Mouse (Mus musculus) lung, embryonic 15.5 days (tissue): ENCODE data around the gene Dnah7a. TPM values are rescaled to one million over a fixed set of nuclear protein-coding genes. Genes with fewer than 3 reads are reported as not detected.

ENCODE experiments used
- ATAC-seq: fragments of 200-750 bp; cut with Nextera tagmentation; 2 replicates; pipeline ENCODE4 v1.8.0; 2017; ENCODE audit warnings: moderate number of reproducible peaks, borderline replicate concordance; ENCODE audit not compliant: low FRiP score, low TSS enrichment; ENCODE audit errors: extremely low read depth
- H3K27ac ChIP-seq: fragments of 300-500 bp; sonication (generic); 2 replicates; pipeline ENCODE4 v1.5.1; 2015; ENCODE audit warnings: moderate library complexity, mild to moderate bottlenecking, inconsistent platforms
- H3K27me3 ChIP-seq: fragments of 300-500 bp; sonication (generic); 2 replicates; pipeline ENCODE4 v1.6.1; 2015; ENCODE audit warnings: inconsistent platforms
- H3K36me3 ChIP-seq: fragments of 300-500 bp; sonication (generic); 2 replicates; pipeline ENCODE4 v1.6.1; 2015; ENCODE audit warnings: inconsistent platforms
- H3K4me1 ChIP-seq: fragments of 300-500 bp; sonication (generic); 2 replicates; pipeline ENCODE4 v1.6.1; 2015; ENCODE audit warnings: inconsistent platforms
- H3K4me2 ChIP-seq: fragments of 300-500 bp; sonication (generic); 2 replicates; pipeline ENCODE4 v1.6.1; 2015; ENCODE audit warnings: inconsistent platforms, mild to moderate bottlenecking, moderate library complexity
- H3K4me3 ChIP-seq: fragments of 300-500 bp; sonication (generic); 2 replicates; pipeline ENCODE4 v1.5.1; 2015; ENCODE audit warnings: mild to moderate bottlenecking, inconsistent platforms
- H3K9ac ChIP-seq: fragments of 300-500 bp; sonication (generic); 2 replicates; pipeline ENCODE4 v1.6.1; 2015; ENCODE audit warnings: inconsistent platforms
- H3K9me3 ChIP-seq: fragments of 300-500 bp; sonication (generic); 2 replicates; pipeline ENCODE4 v1.6.1; 2016; ENCODE audit warnings: inconsistent platforms
- WGBS: fragments of 180-500 bp; shearing (Covaris S2); methylation state at CpG from one replicate; pipeline ENCODE4 v1.1.7; 2015; 5-methylcytosine and 5-hydroxymethylcytosine counted together
- microRNA-seq: library from miRNA; unstranded; fragments of <30 nt; microRNA quantifications from one replicate; pipeline ENCODE4, GENCODE M21; 2016
- polyA plus RNA-seq: library from polyadenylated mRNA; unstranded; fragments of >200 nt; fragmentation: Nextera tagmentation; extraction: Ambion mirVana; gene quantifications from 2 replicates; pipeline ENCODE4 v1.2.1, GENCODE M21; 2015

The Dnah7a gene
- polyA plus RNA-seq, 1 experiment from 2014 or later = 2.0 TPM

GRCm38 (mm10) chr1:53352327-53353261, 354.0 kb downstream of the Dnah7a start, which contains the start of the genes Asdurf, Gm28551 and Asnsd1:
Gene Asdurf, minus strand, starts transcription at chr1:53352619.
Gene Gm28551, minus strand, starts transcription at chr1:53352667.
Gene Asnsd1, minus strand, starts transcription at chr1:53352752.
- peaks cover 5% of the 10 kb centered on the region for H3K4me1 ChIP-seq
- peak; percentile 100 for ATAC-seq
- no peaks in the 10 kb centered on the region for H3K27me3 ChIP-seq

More at GRCm38 (mm10) chr1:53352327-53353261, 354.0 kb downstream of the Dnah7a start, which contains the start of the genes Asdurf, Gm28551 and Asnsd1:
- Histone ChIP-seq H3K4me3 (peak within 1 kb of the TSS; percentile 97), H3K36me3 (peaks cover 8% of the 10 kb centered on the region), H3K9ac (peak within 1 kb of the TSS; percentile 98), H3K27ac (peak within 1 kb of the TSS; percentile 84), H3K4me2 (peak within 1 kb of the TSS; percentile 51), H3K9me3 (no peaks in the 10 kb centered on the region)
- WGBS = under 1% methylated on average over 43 of the region's 44 CpGs

Small RNA genes within 50 kb of the gene (microRNA-seq; reads per million reads assigned to microRNA genes)
- gene Gm25240 = not detected

Other genes starting within 250 kb of the Dnah7a start
- gene Stk17b, start 78.4 kb upstream of the Dnah7a start, polyA plus RNA-seq = 17.0 and 20.6 TPM in 2 replicates